Mouse (Mus musculus): ENCODE results near the gene Ccr9. TPM values are rescaled to one million over a fixed set of nuclear protein-coding genes. Genes with fewer than 3 reads are reported as not detected.
"Not testable (repeated sequence)": the region's sequence is repeated elsewhere in the genome, so short reads cannot be mapped to it uniquely, and the experiment has no call there.

Gene Ccr9
- polyA plus RNA-seq, 1 experiment: 7.1 TPM

DNA sequence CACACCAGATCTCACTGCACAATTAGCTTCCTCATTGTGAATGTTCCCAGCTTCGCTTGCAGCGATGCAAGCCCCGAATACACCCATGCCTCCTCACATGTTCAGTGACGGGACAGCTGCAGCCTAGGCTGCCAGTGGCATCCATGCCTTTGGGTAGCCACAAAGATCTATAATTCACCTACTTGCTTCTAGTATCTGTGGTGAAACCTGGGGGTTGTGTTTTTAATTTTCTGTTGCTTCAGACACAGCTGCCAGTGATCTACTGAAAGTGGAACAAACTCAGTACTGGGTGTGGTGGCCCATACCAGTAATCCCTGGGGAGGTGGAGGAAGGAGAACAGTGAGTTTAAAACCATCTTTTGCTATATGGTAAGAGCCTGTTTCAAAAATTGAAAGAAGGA lies 84.6 kb downstream of the Ccr9 start:
- no peak overlapping the region for H3K27ac ChIP-seq (ENCODE audit: insufficient read depth, low read depth, low read length)

DNA sequence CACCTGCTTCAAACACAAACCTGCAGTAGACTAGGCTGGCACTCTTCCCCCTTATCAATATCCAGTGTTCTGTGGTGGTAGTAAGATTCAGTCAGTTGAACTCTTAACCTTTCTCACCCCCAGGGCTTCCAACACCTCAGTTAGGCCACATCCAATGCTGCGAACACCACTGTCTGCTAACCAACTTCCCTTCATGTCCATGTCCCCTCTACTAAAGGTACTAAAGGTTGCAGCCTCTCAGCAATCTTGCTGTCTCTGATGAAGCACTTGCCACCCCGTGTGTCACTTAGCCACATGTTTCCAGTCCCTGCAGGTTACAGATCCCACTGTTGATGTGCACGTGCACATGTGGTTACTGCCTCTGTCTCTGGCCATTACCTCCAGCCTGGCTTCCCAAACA lies 85.5 kb downstream of the Ccr9 start:
- Histone ChIP-seq H3K36me3 (ENCODE audit: control insufficient read depth, insufficient read depth, low read length) (no peaks in the 10 kb centered on the region), H3K4me1 (ENCODE audit: control insufficient read depth, insufficient read depth, insufficient read length, low read length) (peaks cover 2% of the 10 kb centered on the region; the same call in 1 of the 2 replicates), H3K4me3 (ENCODE audit: low read depth, low read length) (no peak overlapping the region), H3K27ac (ENCODE audit: insufficient read depth, low read depth, low read length) (no peak overlapping the region), H3K27me3 (ENCODE audit: control insufficient read depth, insufficient read depth, low read length) (no peaks in the 10 kb centered on the region)
- TF ChIP-seq CTCF (IDR thresholded peaks at IDR 0.05; ENCODE audit: extremely low read depth, insufficient read length, insufficient replicate concordance, low read depth, low read length) (no peak), POLR2A (IDR thresholded peaks at IDR 0.05; ENCODE audit: low read depth, low read length) (no peak)
- WGBS: 65% methylated on average over 3 of the region's 3 CpGs

More for the DNA sequence above, 84.6 kb downstream of the Ccr9 start:
- no peaks in the 10 kb centered on the region for H3K4me1 ChIP-seq (ENCODE audit: control insufficient read depth, insufficient read depth, insufficient read length, low read length)
- no peaks in the 10 kb centered on the region for H3K36me3 ChIP-seq (ENCODE audit: control insufficient read depth, insufficient read depth, low read length)
- TF ChIP-seq CTCF (IDR thresholded peaks at IDR 0.05; ENCODE audit: extremely low read depth, insufficient read length, insufficient replicate concordance, low read depth, low read length) (no peak), POLR2A (IDR thresholded peaks at IDR 0.05; ENCODE audit: low read depth, low read length) (no peak)
- no peak overlapping the region for H3K4me3 ChIP-seq (ENCODE audit: low read depth, low read length)
- whole genome bisulfite sequencing: 80% methylated on average over 4 of the region's 4 CpGs
- no peaks in the 10 kb centered on the region for H3K27me3 ChIP-seq (ENCODE audit: control insufficient read depth, insufficient read depth, low read length)

DNA sequence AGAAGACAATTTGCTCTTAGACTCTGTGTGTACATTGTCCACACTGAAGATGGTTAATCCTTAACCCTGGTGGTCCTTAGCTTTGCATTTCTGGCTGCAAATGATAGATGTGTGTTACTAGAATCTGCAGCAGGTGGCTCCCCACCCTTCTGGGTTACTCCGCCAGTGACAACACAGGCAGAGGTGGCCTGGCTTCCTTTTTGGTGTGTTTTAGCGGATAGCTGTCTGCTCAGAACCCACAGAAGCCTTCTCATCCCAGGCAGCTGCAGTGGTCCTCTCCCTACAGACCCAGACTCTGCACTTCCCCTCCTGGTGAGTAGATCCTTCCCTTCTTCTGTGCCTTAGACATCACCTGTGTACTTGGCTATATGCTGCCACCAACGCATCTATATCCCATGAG lies 88.8 kb downstream of the Ccr9 start:
- Histone ChIP-seq H3K36me3 (ENCODE audit: control insufficient read depth, insufficient read depth, low read length) (no peaks in the 10 kb centered on the region), H3K27me3 (ENCODE audit: control insufficient read depth, insufficient read depth, low read length) (no peaks in the 10 kb centered on the region), H3K4me3 (ENCODE audit: low read depth, low read length) (peak overlapping the region; percentile 38), H3K4me1 (ENCODE audit: control insufficient read depth, insufficient read depth, insufficient read length, low read length) (peaks cover 7% of the 10 kb centered on the region; the same call in 1 of the 2 replicates), H3K27ac (ENCODE audit: insufficient read depth, low read depth, low read length) (peak overlapping the region; percentile 41)
- 86% methylated on average over 3 of the region's 3 CpGs for WGBS
- TF ChIP-seq CTCF (IDR thresholded peaks at IDR 0.05; ENCODE audit: extremely low read depth, insufficient read length, insufficient replicate concordance, low read depth, low read length) (no peak), POLR2A (IDR thresholded peaks at IDR 0.05; ENCODE audit: low read depth, low read length) (no peak)

DNA sequence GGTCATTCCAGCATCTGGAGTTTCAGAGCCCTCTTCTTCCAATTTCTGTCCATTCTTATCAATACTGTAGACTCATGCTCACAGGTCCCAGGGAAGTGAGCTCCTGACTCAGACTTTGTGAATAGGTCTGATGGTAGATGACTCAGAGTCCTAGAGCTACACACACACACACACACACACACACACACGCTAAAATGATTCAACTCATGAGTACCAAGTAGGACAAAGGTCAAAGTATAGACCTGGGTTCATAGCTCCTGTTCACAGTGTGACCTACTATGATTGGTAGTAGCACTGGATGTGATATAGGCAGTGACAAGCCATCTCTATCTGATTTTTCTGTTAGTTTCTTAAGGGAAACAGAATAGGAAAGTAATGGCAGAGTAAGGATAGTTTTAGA lies 90.2 kb downstream of the Ccr9 start:
- no peak for TF ChIP-seq CTCF (IDR thresholded peaks at IDR 0.05; ENCODE audit: extremely low read depth, insufficient read length, insufficient replicate concordance, low read depth, low read length)
- no peak for TF ChIP-seq POLR2A (IDR thresholded peaks at IDR 0.05; ENCODE audit: low read depth, low read length)
- H3K27me3 ChIP-seq (ENCODE audit: control insufficient read depth, insufficient read depth, low read length): no peaks in the 10 kb centered on the region
- peaks cover 7% of the 10 kb centered on the region; the same call in 1 of the 2 replicates for H3K4me1 ChIP-seq (ENCODE audit: control insufficient read depth, insufficient read depth, insufficient read length, low read length)
- H3K4me3 ChIP-seq (ENCODE audit: low read depth, low read length): no peak overlapping the region
- no peaks in the 10 kb centered on the region for H3K36me3 ChIP-seq (ENCODE audit: control insufficient read depth, insufficient read depth, low read length)
- 16% methylated on average over 1 of the region's 1 CpGs for WGBS
- H3K27ac ChIP-seq (ENCODE audit: insufficient read depth, low read depth, low read length): peak overlapping the region; percentile 44

DNA sequence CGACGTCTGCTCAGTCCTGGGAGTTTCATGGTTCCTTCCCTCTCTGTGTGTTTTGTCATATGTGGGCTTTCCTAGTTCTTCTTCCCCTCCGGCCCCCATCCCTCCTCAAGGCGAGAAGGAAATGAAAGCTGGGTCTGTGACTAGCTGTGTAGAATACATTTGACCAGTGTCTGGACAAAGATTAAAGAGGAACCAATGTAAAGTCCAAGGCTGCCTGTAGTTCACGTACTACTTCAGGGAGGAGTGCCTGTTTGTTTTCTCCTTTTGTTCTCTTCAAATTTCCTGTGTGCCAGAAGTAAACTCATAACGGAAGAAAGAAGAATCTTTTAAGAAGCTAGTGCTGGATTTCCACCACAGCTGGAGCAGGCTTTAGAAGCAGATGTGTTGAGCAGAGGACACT lies 91.3 kb downstream of the Ccr9 start:
- H3K27me3 ChIP-seq (ENCODE audit: control insufficient read depth, insufficient read depth, low read length): no peaks in the 10 kb centered on the region
- 45% methylated on average over 6 of the region's 6 CpGs for WGBS
- H3K27ac ChIP-seq (ENCODE audit: insufficient read depth, low read depth, low read length): peak overlapping the region; percentile 72
- peak overlapping the region; percentile 26; the same call in 1 of the 2 replicates for H3K4me3 ChIP-seq (ENCODE audit: low read depth, low read length)
- peaks cover 7% of the 10 kb centered on the region; the same call in 1 of the 2 replicates for H3K4me1 ChIP-seq (ENCODE audit: control insufficient read depth, insufficient read depth, insufficient read length, low read length)
- no peaks in the 10 kb centered on the region for H3K36me3 ChIP-seq (ENCODE audit: control insufficient read depth, insufficient read depth, low read length)
- TF ChIP-seq CTCF (IDR thresholded peaks at IDR 0.05; ENCODE audit: extremely low read depth, insufficient read length, insufficient replicate concordance, low read depth, low read length) (no peak), POLR2A (IDR thresholded peaks at IDR 0.05; ENCODE audit: low read depth, low read length) (no peak)

DNA sequence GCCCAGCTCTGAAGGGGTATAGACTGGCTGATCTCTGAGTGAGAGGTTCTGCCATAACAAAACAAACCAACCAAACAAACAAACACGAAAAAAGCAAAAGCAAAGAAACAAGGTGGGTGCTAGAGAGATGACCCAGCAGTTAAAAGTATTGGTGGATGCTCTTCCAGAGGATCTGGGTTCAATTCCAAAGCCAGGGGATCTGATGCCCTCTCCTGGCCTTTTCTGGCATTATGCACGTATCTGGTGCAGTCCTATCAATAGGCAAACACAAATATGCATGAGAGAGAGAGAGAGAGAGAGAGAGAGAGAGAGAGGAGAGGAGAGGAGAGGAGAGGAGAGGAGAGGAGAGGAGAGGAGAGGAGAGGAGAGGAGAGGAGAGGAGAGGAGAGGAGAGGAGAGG lies 95.1 kb downstream of the Ccr9 start:
- not testable (repeated sequence) for H3K27me3 ChIP-seq (ENCODE audit: control insufficient read depth, insufficient read depth, low read length); H3K36me3 ChIP-seq (ENCODE audit: control insufficient read depth, insufficient read depth, low read length); H3K4me3 ChIP-seq (ENCODE audit: low read depth, low read length); H3K4me1 ChIP-seq (ENCODE audit: control insufficient read depth, insufficient read depth, insufficient read length, low read length); H3K27ac ChIP-seq (ENCODE audit: insufficient read depth, low read depth, low read length)
- WGBS: 45% methylated on average over 2 of the region's 2 CpGs

DNA sequence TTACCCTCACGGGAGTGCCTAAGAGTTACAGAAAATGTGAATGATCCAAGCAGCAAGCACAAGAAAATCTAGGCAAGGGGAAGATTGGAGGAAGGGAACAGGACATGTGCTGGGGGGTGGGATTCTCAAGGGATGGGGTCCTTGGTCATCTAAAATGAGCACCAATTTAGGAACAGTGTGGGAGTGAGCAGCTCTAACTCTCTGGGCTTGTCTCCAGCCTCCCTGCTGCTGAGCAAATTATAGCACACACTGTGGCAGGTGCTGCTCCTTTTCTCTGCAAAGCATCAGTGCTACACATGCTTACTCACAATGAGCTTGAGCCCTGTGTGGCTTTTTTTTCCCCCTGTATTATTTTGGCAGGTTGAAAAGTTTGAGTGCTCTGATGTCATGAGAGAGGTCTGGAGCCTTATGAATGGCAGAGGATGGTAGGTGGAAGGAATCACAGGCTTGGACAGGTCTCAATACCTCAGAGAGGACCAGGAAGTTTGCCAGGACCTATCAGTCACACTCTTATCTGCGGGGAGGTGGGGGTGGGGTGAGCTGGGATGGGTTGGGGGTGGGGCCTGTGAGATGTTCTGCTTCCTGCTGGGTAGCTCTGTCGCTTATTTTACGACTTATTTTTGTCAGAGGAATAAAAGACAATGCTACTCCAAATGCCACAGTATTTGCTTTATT lies 110.8 kb downstream of the Ccr9 start:
- Histone ChIP-seq H3K27me3 (ENCODE audit: control insufficient read depth, insufficient read depth, low read length) (no peaks in the 10 kb centered on the region), H3K4me1 (ENCODE audit: control insufficient read depth, insufficient read depth, insufficient read length, low read length) (0 out of 2 replicates have a peak, but pooled peaks cover 1% of the 10 kb centered on the region), H3K27ac (ENCODE audit: insufficient read depth, low read depth, low read length) (no peak overlapping the region), H3K36me3 (ENCODE audit: control insufficient read depth, insufficient read depth, low read length) (peaks cover 38% of the 10 kb centered on the region), H3K4me3 (ENCODE audit: low read depth, low read length) (no peak overlapping the region)
- WGBS: 42% methylated on average over 4 of the region's 4 CpGs
- TF ChIP-seq CTCF (IDR thresholded peaks at IDR 0.05; ENCODE audit: extremely low read depth, insufficient read length, insufficient replicate concordance, low read depth, low read length) (no peak), POLR2A (IDR thresholded peaks at IDR 0.05; ENCODE audit: low read depth, low read length) (no peak)
